Mouse (Mus musculus) urinary bladder, postnatal 0 days (tissue): ENCODE results near the gene Adarb2. TPM values are rescaled to one million over a fixed set of nuclear protein-coding genes. Genes with fewer than 3 reads are reported as not detected.

Source experiments
- polyA plus RNA-seq: library from polyadenylated mRNA; unstranded; fragments of >200 nt; fragmentation: Nextera tagmentation; extraction: Ambion mirVana; gene quantifications from 2 replicates; pipeline ENCODE4 v1.2.1, GENCODE M21; 2015

Adarb2 gene
- 0.11 and 0.13 TPM in 2 replicates for polyA plus RNA-seq

GRCm38 (mm10) chr13:8202681-8203476 is at the start of gene Adarb2:
Adarb2 (plus strand) TSS chr13:8202866.

